Mouse (Mus musculus): ENCODE data around the gene Mstn.

Gene Mstn

GRCm38 (mm10) chr1:53061340-53061739, at the start of gene Mstn:
Gene Mstn (plus strand): TSS chr1:53061640.
- in situ Hi-C loops (cut with MseI, MboI), result loop anchor here in 1 of 2 experiments (25.0 kb wide), 1 partner anchor 276 kb away; no protein-coding TSS in a partner anchor

GRCm38 (mm10) chr1:53014716-53015115, 46.7 kb upstream of the Mstn start:
- in situ Hi-C loops (cut with MseI, MboI), result no loop called here

- in situ Hi-C loops (cut with MseI, MboI), result no loop called here
Observed at GRCm38 (mm10) chr1:53015606-53016005, 45.8 kb upstream of the Mstn start.

- in situ Hi-C loops (cut with MseI, MboI), result no loop called here
Observed at GRCm38 (mm10) chr1:53018746-53019505, 42.5 kb upstream of the Mstn start.

- in situ Hi-C loops (cut with MseI, MboI), result no loop called here
Observed at GRCm38 (mm10) chr1:53020079-53020478, 41.4 kb upstream of the Mstn start, which contains the start of gene 1700019D03Rik. Gene 1700019D03Rik (minus strand): TSS chr1:53020179.

- in situ Hi-C loops (cut with MseI, MboI), result no loop called here
Observed at GRCm38 (mm10) chr1:53032550-53032949, 28.9 kb upstream of the Mstn start.

GRCm38 (mm10) chr1:53037443-53037871, 24.0 kb upstream of the Mstn start:
- in situ Hi-C loops (cut with MseI, MboI), result no loop called here

- in situ Hi-C loops (cut with MseI, MboI), result loop anchor here in 1 of 2 experiments (25.0 kb wide), 1 partner anchor 287 kb away; no protein-coding TSS in a partner anchor
Observed at GRCm38 (mm10) chr1:53049763-53050427, 11.5 kb upstream of the Mstn start.

GRCm38 (mm10) chr1:53053087-53054022, 8.1 kb upstream of the Mstn start:
- in situ Hi-C loops (cut with MseI, MboI), result loop anchor here in 1 of 2 experiments (25.0 kb wide), 1 partner anchor 284 kb away; no protein-coding TSS in a partner anchor

- in situ Hi-C loops (cut with MseI, MboI), result loop anchor here in 1 of 2 experiments (25.0 kb wide), 1 partner anchor 278 kb away; no protein-coding TSS in a partner anchor
Observed at GRCm38 (mm10) chr1:53059106-53059505, 2.3 kb upstream of the Mstn start.

GRCm38 (mm10) chr1:53060499-53060898, 941 bp upstream of the Mstn start:
- in situ Hi-C loops (cut with MseI, MboI), result loop anchor here in 1 of 2 experiments (25.0 kb wide), 1 partner anchor 277 kb away; no protein-coding TSS in a partner anchor

GRCm38 (mm10) chr1:53061871-53062608, 600 bp downstream of the Mstn start:
- in situ Hi-C loops (cut with MseI, MboI), result loop anchor here in 1 of 2 experiments (25.0 kb wide), 1 partner anchor 275 kb away; no protein-coding TSS in a partner anchor

- in situ Hi-C loops (cut with MseI, MboI), result loop anchor here in 1 of 2 experiments (25.0 kb wide), 1 partner anchor 273 kb away; no protein-coding TSS in a partner anchor
Observed at GRCm38 (mm10) chr1:53063921-53064320, 2.5 kb downstream of the Mstn start.

- in situ Hi-C loops (cut with MseI, MboI), result loop anchor here in 1 of 2 experiments (25.0 kb wide), 1 partner anchor 267 kb away; no protein-coding TSS in a partner anchor
Observed at GRCm38 (mm10) chr1:53069726-53070514, 8.5 kb downstream of the Mstn start.

- in situ Hi-C loops (cut with MseI, MboI), result loop anchor here in 1 of 2 experiments (25.0 kb wide), 1 partner anchor 267 kb away; no protein-coding TSS in a partner anchor
Observed at GRCm38 (mm10) chr1:53070664-53071175, 9.3 kb downstream of the Mstn start.

- in situ Hi-C loops (cut with MseI, MboI), result no loop called here
Observed at GRCm38 (mm10) chr1:53076656-53077055, 15.2 kb downstream of the Mstn start.

GRCm38 (mm10) chr1:53079876-53080275, 18.4 kb downstream of the Mstn start:
- in situ Hi-C loops (cut with MseI, MboI), result no loop called here

- in situ Hi-C loops (cut with MseI, MboI), result no loop called here
Observed at GRCm38 (mm10) chr1:53080603-53081002, 19.2 kb downstream of the Mstn start.

GRCm38 (mm10) chr1:53085256-53085655, 23.8 kb downstream of the Mstn start:
- in situ Hi-C loops (cut with MseI, MboI), result no loop called here

Measured in mouse trophoblast stem cell (cell line).